Mouse (Mus musculus): Measurements from ENCODE around the gene Rae1.
A peak's percentile ranks its signal among the peaks of the same experiment; 100 is the strongest.

Rae1 gene

GRCm38 (mm10) chr2:173027169-173027823 lies 27.4 kb downstream of the Rae1 start:
- DNase-seq (ENCODE audit: low spot score), result no peak

- no peak for DNase-seq (ENCODE audit: low spot score)
Measured at GRCm38 (mm10) chr2:173027824-173028495, 28.0 kb downstream of the Rae1 start.

GRCm38 (mm10) chr2:173028508-173029031 lies 28.7 kb downstream of the Rae1 start:
- no peak for DNase-seq (ENCODE audit: low spot score)

GRCm38 (mm10) chr2:173030591-173031338 lies 30.8 kb downstream of the Rae1 start:
- DNase-seq (ENCODE audit: low spot score), result no peak

- no peak for DNase-seq (ENCODE audit: low spot score)
Measured at GRCm38 (mm10) chr2:173033531-173033930, 33.6 kb downstream of the Rae1 start.

- DNase-seq (ENCODE audit: low spot score), result no peak
Measured at GRCm38 (mm10) chr2:173034998-173035397, 35.1 kb downstream of the Rae1 start.

GRCm38 (mm10) chr2:173035653-173036052 lies 35.7 kb downstream of the Rae1 start:
- no peak for DNase-seq (ENCODE audit: low spot score)

GRCm38 (mm10) chr2:173036055-173036454 lies 36.1 kb downstream of the Rae1 start:
- DNase-seq (ENCODE audit: low spot score), result no peak

GRCm38 (mm10) chr2:173036611-173037010 lies 36.7 kb downstream of the Rae1 start:
- no peak for DNase-seq (ENCODE audit: low spot score)

GRCm38 (mm10) chr2:173037347-173037746 lies 37.4 kb downstream of the Rae1 start:
- DNase-seq (ENCODE audit: low spot score), result no peak

- DNase-seq (ENCODE audit: low spot score), result no peak
Measured at GRCm38 (mm10) chr2:173037827-173038607, 38.1 kb downstream of the Rae1 start.

GRCm38 (mm10) chr2:173039041-173039440 lies 39.1 kb downstream of the Rae1 start:
- no peak for DNase-seq (ENCODE audit: low spot score)

GRCm38 (mm10) chr2:173040803-173041202 lies 40.9 kb downstream of the Rae1 start:
- DNase-seq (ENCODE audit: low spot score), result no peak

GRCm38 (mm10) chr2:173041242-173041641 lies 41.3 kb downstream of the Rae1 start:
- DNase-seq (ENCODE audit: low spot score), result no peak

- DNase-seq (ENCODE audit: low spot score), result no peak
Measured at GRCm38 (mm10) chr2:173041893-173042292, 42.0 kb downstream of the Rae1 start.

GRCm38 (mm10) chr2:173042504-173043162 lies 42.7 kb downstream of the Rae1 start:
- DNase-seq (ENCODE audit: low spot score), result no peak

- peak; percentile 55 for DNase-seq (ENCODE audit: low spot score)
Measured at GRCm38 (mm10) chr2:173044198-173044970, 44.5 kb downstream of the Rae1 start.

- no peak for DNase-seq (ENCODE audit: low spot score)
Measured at GRCm38 (mm10) chr2:173046582-173047297, 46.8 kb downstream of the Rae1 start.

- DNase-seq (ENCODE audit: low spot score), result no peak
Measured at GRCm38 (mm10) chr2:173047471-173047870, 47.6 kb downstream of the Rae1 start.

All from ovary, postnatal 36 days (tissue).